Mouse (Mus musculus): ENCODE results near the gene Ppfibp2. TPM values are rescaled to one million over a fixed set of nuclear protein-coding genes. Genes with fewer than 3 reads are reported as not detected.

Ppfibp2 gene
- 6.6 and 7.7 TPM in 2 replicates for polyA plus RNA-seq (2016; fragmentation: Nextera tagmentation; extraction: Ambion mirVana)

GRCm38 (mm10) chr7:107594857-107595402, at the start of gene Ppfibp2:
Gene Ppfibp2, plus strand, starts transcription at chr7:107595207.
- Histone ChIP-seq H3K9me3 (replicated peaks) (no peaks in the 10 kb centered on the region), H3K4me2 (peak within 1 kb of the TSS; percentile 98), H3K9ac (peak within 1 kb of the TSS; percentile 70), H3K27me3 (replicated peaks) (no peaks in the 10 kb centered on the region), H3K4me1 (replicated peaks) (peaks cover 19% of the 10 kb centered on the region), H3K4me3 (peak within 1 kb of the TSS; percentile 59), H3K36me3 (no peaks in the 10 kb centered on the region), H3K27ac (ENCODE audit: poor library complexity, severe bottlenecking) (no peak within 1 kb of the TSS)
- WGBS, result under 1% methylated on average over 24 of the region's 24 CpGs
- ATAC-seq (ENCODE audit: insufficient number of reproducible peaks, low FRiP score), result peak; percentile 88

- no peak overlapping the region for H3K4me2 ChIP-seq
- no peaks in the 10 kb centered on the region for H3K4me1 ChIP-seq (replicated peaks)
- no peak overlapping the region for H3K4me3 ChIP-seq
- ATAC-seq (ENCODE audit: insufficient number of reproducible peaks, low FRiP score), result no peak
- no peak overlapping the region for H3K9ac ChIP-seq
- H3K36me3 ChIP-seq, result no peaks in the 10 kb centered on the region
- WGBS, result 72% methylated on average over 3 of the region's 3 CpGs
- no peaks in the 10 kb centered on the region for H3K27me3 ChIP-seq (replicated peaks)
- no peaks in the 10 kb centered on the region for H3K9me3 ChIP-seq (replicated peaks)
- no peak overlapping the region for H3K27ac ChIP-seq (ENCODE audit: poor library complexity, severe bottlenecking)
Observed at GRCm38 (mm10) chr7:107547872-107548271, 47.1 kb upstream of the Ppfibp2 start.

- H3K27me3 ChIP-seq (replicated peaks), result no peaks in the 10 kb centered on the region
- ATAC-seq (ENCODE audit: insufficient number of reproducible peaks, low FRiP score), result no peak
- H3K36me3 ChIP-seq, result no peaks in the 10 kb centered on the region
- no peaks in the 10 kb centered on the region for H3K4me1 ChIP-seq (replicated peaks)
- no peak overlapping the region for H3K4me2 ChIP-seq
- H3K9me3 ChIP-seq (replicated peaks), result no peaks in the 10 kb centered on the region
- H3K4me3 ChIP-seq, result no peak overlapping the region
- no peak overlapping the region for H3K27ac ChIP-seq (ENCODE audit: poor library complexity, severe bottlenecking)
- no peak overlapping the region for H3K9ac ChIP-seq
- 52% methylated on average over 1 of the region's 1 CpGs for WGBS
Observed at GRCm38 (mm10) chr7:107553461-107553860, 41.5 kb upstream of the Ppfibp2 start.

DNA sequence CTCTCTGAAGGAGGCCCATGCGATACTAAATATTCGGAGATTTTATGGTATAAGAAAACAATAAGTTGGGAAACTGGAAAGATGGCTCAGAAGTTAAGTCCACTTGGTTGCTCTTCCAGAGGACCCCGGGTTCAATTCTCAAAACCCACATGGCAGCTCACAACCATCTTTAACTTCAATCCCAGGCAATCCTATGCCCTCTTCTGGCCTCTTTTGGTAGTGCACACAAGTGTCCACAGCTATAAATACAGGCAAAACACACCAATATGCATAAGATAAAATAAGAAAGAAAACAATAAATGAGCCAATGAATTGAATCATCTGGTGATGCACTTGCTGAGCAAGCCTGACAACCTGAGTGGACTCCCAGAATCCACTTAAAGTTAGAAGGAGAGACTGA, 39.1 kb upstream of the Ppfibp2 start:
- ATAC-seq (ENCODE audit: insufficient number of reproducible peaks, low FRiP score), result no peak
- Histone ChIP-seq H3K9ac (no peak overlapping the region), H3K27ac (ENCODE audit: poor library complexity, severe bottlenecking) (no peak overlapping the region), H3K36me3 (no peaks in the 10 kb centered on the region), H3K4me1 (replicated peaks) (no peaks in the 10 kb centered on the region), H3K4me3 (no peak overlapping the region), H3K4me2 (no peak overlapping the region), H3K27me3 (replicated peaks) (no peaks in the 10 kb centered on the region), H3K9me3 (replicated peaks) (no peaks in the 10 kb centered on the region)
- 75% methylated on average over 3 of the region's 3 CpGs for WGBS

GRCm38 (mm10) chr7:107560675-107561074, 34.3 kb upstream of the Ppfibp2 start:
- WGBS, result 80% methylated on average over 2 of the region's 2 CpGs
- no peak for ATAC-seq (ENCODE audit: insufficient number of reproducible peaks, low FRiP score)
- H3K4me1 ChIP-seq (replicated peaks), result no peaks in the 10 kb centered on the region
- no peak overlapping the region for H3K9ac ChIP-seq
- H3K4me3 ChIP-seq, result no peak overlapping the region
- H3K27me3 ChIP-seq (replicated peaks), result no peaks in the 10 kb centered on the region
- H3K36me3 ChIP-seq, result no peaks in the 10 kb centered on the region
- no peak overlapping the region for H3K4me2 ChIP-seq
- no peaks in the 10 kb centered on the region for H3K9me3 ChIP-seq (replicated peaks)
- H3K27ac ChIP-seq (ENCODE audit: poor library complexity, severe bottlenecking), result no peak overlapping the region

- no peak overlapping the region for H3K4me3 ChIP-seq
- ATAC-seq (ENCODE audit: insufficient number of reproducible peaks, low FRiP score), result no peak
- 61% methylated on average over 3 of the region's 3 CpGs for WGBS
Observed at GRCm38 (mm10) chr7:107561584-107561983, 33.4 kb upstream of the Ppfibp2 start.

DNA sequence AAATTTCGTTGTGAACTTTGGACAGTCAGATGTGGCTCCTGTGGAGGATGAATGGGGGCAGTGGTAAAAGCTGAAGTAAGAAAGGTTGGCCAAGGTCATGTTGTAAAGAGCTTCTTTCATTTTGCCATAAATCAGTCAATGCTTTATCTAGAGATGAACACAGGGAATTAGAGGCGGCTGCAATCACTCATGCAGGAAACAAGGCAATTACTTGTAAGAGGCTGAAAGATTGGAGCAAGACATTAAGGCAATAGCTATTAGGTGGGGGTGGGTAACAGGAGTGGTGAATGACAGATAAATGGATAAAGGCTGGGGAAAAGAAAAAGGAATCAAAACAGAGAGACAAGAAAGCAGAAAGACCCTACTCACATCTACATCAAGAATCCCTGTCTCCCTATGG, 31.3 kb upstream of the Ppfibp2 start:
- Histone ChIP-seq H3K27ac (ENCODE audit: poor library complexity, severe bottlenecking) (no peak overlapping the region), H3K9ac (no peak overlapping the region), H3K27me3 (replicated peaks) (no peaks in the 10 kb centered on the region), H3K4me1 (replicated peaks) (no peaks in the 10 kb centered on the region), H3K9me3 (replicated peaks) (no peaks in the 10 kb centered on the region), H3K4me2 (no peak overlapping the region), H3K36me3 (no peaks in the 10 kb centered on the region), H3K4me3 (no peak overlapping the region)
- WGBS, result 48% methylated on average over 2 of the region's 2 CpGs
- ATAC-seq (ENCODE audit: insufficient number of reproducible peaks, low FRiP score), result no peak

More at GRCm38 (mm10) chr7:107561584-107561983, 33.4 kb upstream of the Ppfibp2 start:
- H3K4me2 ChIP-seq, result no peak overlapping the region
- H3K27ac ChIP-seq (ENCODE audit: poor library complexity, severe bottlenecking), result no peak overlapping the region
- H3K27me3 ChIP-seq (replicated peaks), result no peaks in the 10 kb centered on the region
- H3K4me1 ChIP-seq (replicated peaks), result no peaks in the 10 kb centered on the region
- no peaks in the 10 kb centered on the region for H3K36me3 ChIP-seq
- H3K9me3 ChIP-seq (replicated peaks), result no peaks in the 10 kb centered on the region
- no peak overlapping the region for H3K9ac ChIP-seq

- Histone ChIP-seq H3K36me3 (peaks cover 5% of the 10 kb centered on the region; the same call in 1 of the 2 replicates), H3K4me2 (peak within 1 kb of the TSS; percentile 39), H3K4me1 (replicated peaks) (no peaks in the 10 kb centered on the region), H3K9ac (no peak within 1 kb of the TSS), H3K27ac (ENCODE audit: poor library complexity, severe bottlenecking) (peak within 1 kb of the TSS; percentile 44), H3K9me3 (replicated peaks) (no peaks in the 10 kb centered on the region), H3K27me3 (replicated peaks) (no peaks in the 10 kb centered on the region), H3K4me3 (peak within 1 kb of the TSS; percentile 19)
- peak; percentile 77 for ATAC-seq (ENCODE audit: insufficient number of reproducible peaks, low FRiP score)
- 48% methylated on average over 7 of the region's 7 CpGs for WGBS
Observed at GRCm38 (mm10) chr7:107567261-107567671, 27.7 kb upstream of the Ppfibp2 start, which contains the start of gene Olfml1. Gene Olfml1, plus strand, starts transcription at chr7:107567446.

DNA sequence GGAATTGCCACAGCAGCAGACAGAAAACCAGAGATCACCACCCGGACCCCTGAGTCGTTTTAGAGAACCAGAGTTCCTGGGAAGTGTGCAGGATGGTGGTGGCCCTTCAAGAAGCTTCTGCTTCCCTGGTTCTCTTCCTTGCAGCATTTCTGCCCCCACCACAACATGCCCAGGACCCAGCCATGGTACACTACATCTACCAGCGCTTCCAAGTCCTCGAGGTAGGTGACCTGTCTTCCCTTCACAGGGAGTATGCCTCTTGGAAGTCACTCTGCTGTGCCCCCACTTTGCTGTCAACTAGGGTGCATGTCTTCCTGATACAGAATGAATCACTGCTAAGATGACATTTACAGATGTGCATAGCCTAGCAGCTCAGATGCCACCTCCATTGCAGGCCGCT, 27.3 kb upstream of the Ppfibp2 start:
- Histone ChIP-seq H3K4me3 (peak overlapping the region; percentile 19), H3K27me3 (replicated peaks) (no peaks in the 10 kb centered on the region), H3K36me3 (peaks cover 8% of the 10 kb centered on the region), H3K4me1 (replicated peaks) (no peaks in the 10 kb centered on the region), H3K4me2 (peak overlapping the region; percentile 39), H3K27ac (ENCODE audit: poor library complexity, severe bottlenecking) (peak overlapping the region; percentile 44), H3K9ac (no peak overlapping the region), H3K9me3 (replicated peaks) (no peaks in the 10 kb centered on the region)
- WGBS, result 55% methylated on average over 5 of the region's 5 CpGs
- no peak for ATAC-seq (ENCODE audit: insufficient number of reproducible peaks, low FRiP score)

DNA sequence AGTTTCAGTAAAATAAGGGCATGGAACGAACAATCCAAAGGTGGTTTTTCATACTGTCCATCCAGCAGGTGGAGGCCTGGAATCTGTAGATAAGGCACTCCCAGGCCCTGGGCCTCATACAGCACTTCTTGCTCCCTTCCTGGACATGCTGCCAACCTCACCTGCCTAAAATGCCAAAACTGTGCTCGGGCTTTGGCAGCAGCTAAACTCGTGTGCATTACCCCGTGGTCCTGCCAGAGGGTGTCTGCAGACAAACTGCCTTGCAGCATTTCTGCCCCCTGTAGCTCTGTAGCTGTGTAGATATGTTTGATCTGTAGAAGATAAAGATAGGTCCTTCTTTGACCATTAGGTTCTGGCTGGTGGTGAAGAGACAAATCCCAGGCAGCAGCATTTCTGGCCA, 26.0 kb upstream of the Ppfibp2 start:
- Histone ChIP-seq H3K36me3 (peaks cover 11% of the 10 kb centered on the region), H3K4me1 (replicated peaks) (no peaks in the 10 kb centered on the region), H3K27me3 (replicated peaks) (no peaks in the 10 kb centered on the region), H3K4me2 (peak overlapping the region; percentile 47), H3K4me3 (peak overlapping the region; percentile 20; the same call in 1 of the 2 replicates), H3K9me3 (replicated peaks) (no peaks in the 10 kb centered on the region), H3K27ac (ENCODE audit: poor library complexity, severe bottlenecking) (no peak overlapping the region), H3K9ac (no peak overlapping the region)
- ATAC-seq (ENCODE audit: insufficient number of reproducible peaks, low FRiP score), result no peak
- WGBS, result 61% methylated on average over 4 of the region's 4 CpGs

GRCm38 (mm10) chr7:107573856-107574255, 21.2 kb upstream of the Ppfibp2 start:
- Histone ChIP-seq H3K4me2 (no peak overlapping the region), H3K4me1 (replicated peaks) (no peaks in the 10 kb centered on the region), H3K36me3 (peaks cover 11% of the 10 kb centered on the region), H3K4me3 (no peak overlapping the region), H3K27me3 (replicated peaks) (no peaks in the 10 kb centered on the region), H3K9me3 (replicated peaks) (no peaks in the 10 kb centered on the region), H3K9ac (no peak overlapping the region), H3K27ac (ENCODE audit: poor library complexity, severe bottlenecking) (no peak overlapping the region)
- WGBS, result 54% methylated on average over 2 of the region's 2 CpGs
- ATAC-seq (ENCODE audit: insufficient number of reproducible peaks, low FRiP score), result no peak

DNA sequence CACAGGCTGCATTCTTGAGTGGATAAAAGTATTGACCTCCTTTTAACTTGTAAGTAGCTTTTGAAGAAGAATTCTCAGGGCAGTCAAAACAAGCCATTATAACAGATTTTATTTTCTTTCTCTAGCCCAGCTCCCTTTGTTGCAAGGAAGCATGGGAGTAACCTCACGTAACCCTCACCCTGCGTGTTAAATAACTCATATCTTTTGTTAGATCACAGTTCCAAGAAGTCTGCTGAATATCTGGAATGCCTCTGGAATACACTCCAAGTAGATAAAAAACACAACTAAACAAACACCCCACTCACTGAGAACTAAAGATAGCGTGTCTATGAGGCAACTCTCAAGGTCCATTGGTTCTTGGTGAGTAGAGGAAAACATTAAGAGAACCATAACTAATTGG, 20.7 kb upstream of the Ppfibp2 start:
- H3K36me3 ChIP-seq, result peaks cover 11% of the 10 kb centered on the region
- 40% methylated on average over 3 of the region's 3 CpGs for WGBS
- no peak for ATAC-seq (ENCODE audit: insufficient number of reproducible peaks, low FRiP score)

More for the DNA sequence above, 20.7 kb upstream of the Ppfibp2 start:
- Histone ChIP-seq H3K4me2 (no peak overlapping the region), H3K9ac (no peak overlapping the region), H3K4me1 (replicated peaks) (no peaks in the 10 kb centered on the region), H3K27ac (ENCODE audit: poor library complexity, severe bottlenecking) (no peak overlapping the region), H3K4me3 (no peak overlapping the region), H3K27me3 (replicated peaks) (no peaks in the 10 kb centered on the region), H3K9me3 (replicated peaks) (no peaks in the 10 kb centered on the region)

Data from heart, embryonic 12.5 days (tissue).